Mouse (Mus musculus) MEL (cell line): ENCODE measurements around the gene Neurl4. TPM values are rescaled to one million over a fixed set of nuclear protein-coding genes. Genes with fewer than 3 reads are reported as not detected.

Source experiments
- DNase-seq: peaks from one replicate; pipeline ENCODE4 v3.0.0; 2011; ENCODE audit warnings: low read depth, low spot score
- H3K27ac ChIP-seq: 2 replicates; pipeline ENCODE4 v1.5.1; 2012; ENCODE audit warnings: low read depth, mild to moderate bottlenecking, control low read depth, low read length, moderate library complexity; ENCODE audit not compliant: control insufficient read depth
- H3K27me3 ChIP-seq, 2 experiments: fragments of 150-350 bp in 1 of 2; sonication (generic) in 1 of 2; 2 replicates each; pipeline ENCODE4 v1.6.1; 2012; ENCODE audit warnings: low read length in 2 of 2, mild to moderate bottlenecking in 2 of 2, improper control_type of control experiment in 1 of 2, moderate library complexity in 1 of 2; ENCODE audit not compliant: insufficient read depth in 2 of 2, control insufficient read depth in 1 of 2
- H3K36me3 ChIP-seq, 2 experiments: 2 replicates each; pipeline ENCODE4 v1.6.1; 2012 to 2014; ENCODE audit warnings: low read length in 2 of 2, improper control_type of control experiment in 1 of 2, inconsistent platforms in 1 of 2, mild to moderate bottlenecking in 1 of 2; ENCODE audit not compliant: insufficient read depth in 2 of 2, control insufficient read depth in 1 of 2
- H3K4me1 ChIP-seq, 2 experiments: fragments of 150-350 bp in 1 of 2; sonication (generic) in 1 of 2; 2 replicates each; pipeline ENCODE4 v1.6.1; 2012; ENCODE audit warnings: low read length in 2 of 2, improper control_type of control experiment in 1 of 2, mild to moderate bottlenecking in 1 of 2; ENCODE audit not compliant: insufficient read depth in 2 of 2, control insufficient read depth in 1 of 2
- H3K4me3 ChIP-seq, 2 experiments: fragments of 150-350 bp in 1 of 2; sonication (generic) in 1 of 2; 2 replicates each; pipeline ENCODE4 v1.5.1; 2012; ENCODE audit warnings: low read depth in 2 of 2, low read length in 2 of 2, mild to moderate bottlenecking in 2 of 2, moderate library complexity in 2 of 2, control low read depth in 1 of 2, improper control_type of control experiment in 1 of 2; ENCODE audit not compliant: control insufficient read depth in 1 of 2, insufficient read depth in 1 of 2
- H3K79me2 ChIP-seq: 2 replicates; pipeline ENCODE4 v1.6.1; 2012; ENCODE audit warnings: mild to moderate bottlenecking, low read length, moderate library complexity; ENCODE audit not compliant: control insufficient read depth, poor library complexity, insufficient read depth
- H3K9ac ChIP-seq: 2 replicates; pipeline ENCODE4 v1.6.1; 2012; ENCODE audit warnings: low read depth, mild to moderate bottlenecking, control low read depth, low read length, moderate library complexity; ENCODE audit not compliant: control insufficient read depth, poor library complexity, severe bottlenecking
- H3K9me3 ChIP-seq: fragments of 150-350 bp; sonication (generic); replicated peaks from 2 replicates; pipeline ENCODE4 v1.6.1; 2012; ENCODE audit warnings: mild to moderate bottlenecking, low read length, improper control_type of control experiment, moderate library complexity; ENCODE audit not compliant: insufficient read depth
- BHLHE40 ChIP-seq: IDR thresholded peaks from 2 replicates; pipeline ENCODE4 v1.6.1; 2012; ENCODE audit warnings: low read depth, mild to moderate bottlenecking, inconsistent platforms, low read length, improper control_type of control experiment, borderline replicate concordance
- CHD1 ChIP-seq: IDR thresholded peaks from 2 replicates; pipeline ENCODE4 v1.6.1; 2012; ENCODE audit warnings: low read depth, mild to moderate bottlenecking, inconsistent platforms, low read length, improper control_type of control experiment
- CHD2 ChIP-seq: IDR thresholded peaks from 2 replicates; pipeline ENCODE4 v1.6.1; 2011; ENCODE audit warnings: low read length, improper control_type of control experiment
- CTCF ChIP-seq, 3 experiments: IDR thresholded peaks in 2 of 3; conservative IDR thresholded peaks in 1 of 3; 2 replicates each; pipeline ENCODE4 v1.5.1; 2011 to 2012; ENCODE audit warnings: low read length in 3 of 3, low read depth in 2 of 3, mild to moderate bottlenecking in 2 of 3, improper control_type of control experiment in 1 of 3, inconsistent platforms in 1 of 3, mixed read lengths in 1 of 3, moderate library complexity in 1 of 3; ENCODE audit not compliant: control insufficient read depth in 1 of 3, insufficient read depth in 1 of 3, poor library complexity in 1 of 3, severe bottlenecking in 1 of 3
- E2F4 ChIP-seq: IDR thresholded peaks from 2 replicates; pipeline ENCODE4 v1.6.1; 2011; ENCODE audit warnings: low read depth, low read length, improper control_type of control experiment, borderline replicate concordance
- ELF1 ChIP-seq: IDR thresholded peaks from 2 replicates; pipeline ENCODE4 v1.6.1; 2014; ENCODE audit warnings: low read depth, mild to moderate bottlenecking, inconsistent platforms, low read length, improper control_type of control experiment, moderate library complexity
- EP300 ChIP-seq, 2 experiments: IDR thresholded peaks; 2 replicates each; pipeline ENCODE4 v1.6.1; 2011; ENCODE audit warnings: improper control_type of control experiment in 2 of 2, low read length in 2 of 2, low read depth in 1 of 2, mild to moderate bottlenecking in 1 of 2
- ETS1 ChIP-seq: IDR thresholded peaks from 2 replicates; pipeline ENCODE4 v1.6.1; 2012; ENCODE audit warnings: low read depth, mild to moderate bottlenecking, inconsistent platforms, low read length, improper control_type of control experiment, moderate library complexity
- GABPA ChIP-seq: IDR thresholded peaks from 2 replicates; pipeline ENCODE4 v1.6.1; 2012; ENCODE audit warnings: low read depth, mild to moderate bottlenecking, inconsistent platforms, low read length, improper control_type of control experiment, moderate library complexity
- GATA1 ChIP-seq: IDR thresholded peaks from 2 replicates; pipeline ENCODE4 v1.6.1; 2011; ENCODE audit warnings: low read depth, low read length, improper control_type of control experiment
- HCFC1 ChIP-seq: IDR thresholded peaks from 2 replicates; pipeline ENCODE4 v1.6.1; 2012; ENCODE audit warnings: low read depth, mild to moderate bottlenecking, inconsistent platforms, low read length, improper control_type of control experiment, moderate library complexity
- JUND ChIP-seq: IDR thresholded peaks from 2 replicates; pipeline ENCODE4 v1.6.1; 2011; ENCODE audit warnings: low read depth, mild to moderate bottlenecking, improper control_type of control experiment, low read length
- KAT2A ChIP-seq: conservative IDR thresholded peaks from 2 replicates; pipeline ENCODE4 v1.6.1; 2012; ENCODE audit warnings: low read depth, low read length, improper control_type of control experiment, inconsistent platforms
- MAFK ChIP-seq: IDR thresholded peaks from 2 replicates; pipeline ENCODE4 v1.6.1; 2011; ENCODE audit warnings: low read depth, mild to moderate bottlenecking, low read length, improper control_type of control experiment, borderline replicate concordance
- MAX ChIP-seq: IDR thresholded peaks from 2 replicates; pipeline ENCODE4 v1.6.1; 2011; ENCODE audit warnings: low read length, improper control_type of control experiment
- MAZ ChIP-seq: IDR thresholded peaks from 2 replicates; pipeline ENCODE4 v1.6.1; 2012; ENCODE audit warnings: low read depth, mild to moderate bottlenecking, inconsistent platforms, low read length, improper control_type of control experiment
- MEF2A ChIP-seq: IDR thresholded peaks from 2 replicates; pipeline ENCODE4 v1.6.1; 2014; ENCODE audit warnings: low read depth, mild to moderate bottlenecking, inconsistent platforms, low read length, improper control_type of control experiment; ENCODE audit not compliant: poor library complexity, insufficient replicate concordance, severe bottlenecking; ENCODE audit errors: extremely low read depth
- MXI1 ChIP-seq: IDR thresholded peaks from 2 replicates; pipeline ENCODE4 v1.6.1; 2011; ENCODE audit warnings: mild to moderate bottlenecking, low read depth, low read length, improper control_type of control experiment
- MYB ChIP-seq: IDR thresholded peaks from 2 replicates; pipeline ENCODE4 v1.6.1; 2011; ENCODE audit warnings: mild to moderate bottlenecking, low read depth, low read length, improper control_type of control experiment
- MYC ChIP-seq: IDR thresholded peaks from 2 replicates; pipeline ENCODE4 v1.6.1; 2011; ENCODE audit warnings: low read depth, mild to moderate bottlenecking, low read length, improper control_type of control experiment, moderate library complexity
- NELFE ChIP-seq: IDR thresholded peaks from 2 replicates; pipeline ENCODE4 v1.6.1; 2011; ENCODE audit warnings: low read depth, low read length, improper control_type of control experiment
- NRF1 ChIP-seq: IDR thresholded peaks from 2 replicates; pipeline ENCODE4 v1.6.1; 2014; ENCODE audit warnings: low read depth, mild to moderate bottlenecking, inconsistent platforms, low read length, improper control_type of control experiment, moderate library complexity; ENCODE audit not compliant: poor library complexity, insufficient read depth, severe bottlenecking
- POLR2A ChIP-seq, 2 experiments: IDR thresholded peaks; 2 replicates each; pipeline ENCODE4 v1.6.1; 2011 to 2012; ENCODE audit warnings: low read length in 2 of 2, mild to moderate bottlenecking in 2 of 2, control low read depth in 1 of 2, improper control_type of control experiment in 1 of 2, low read depth in 1 of 2, moderate library complexity in 1 of 2; ENCODE audit not compliant: control insufficient read depth in 1 of 2, insufficient read depth in 1 of 2, poor library complexity in 1 of 2
- POLR2AphosphoS2 ChIP-seq: IDR thresholded peaks from 2 replicates; pipeline ENCODE4 v1.6.1; 2011; ENCODE audit warnings: low read length, improper control_type of control experiment
- POLR2AphosphoS5 ChIP-seq: IDR thresholded peaks from 2 replicates; pipeline ENCODE4 v1.6.1; 2012; ENCODE audit warnings: low read depth, borderline replicate concordance, mild to moderate bottlenecking, inconsistent platforms, low read length, moderate library complexity, mixed read lengths
- RAD21 ChIP-seq: IDR thresholded peaks from 2 replicates; pipeline ENCODE4 v1.6.1; 2011; ENCODE audit warnings: mild to moderate bottlenecking, low read depth, low read length, improper control_type of control experiment
- SIN3A ChIP-seq: IDR thresholded peaks from 2 replicates; pipeline ENCODE4 v1.6.1; 2012; ENCODE audit warnings: low read length, improper control_type of control experiment, inconsistent platforms
- SMC3 ChIP-seq: IDR thresholded peaks from 2 replicates; pipeline ENCODE4 v1.6.1; 2011; ENCODE audit warnings: low read depth, low read length, improper control_type of control experiment
- TAL1 ChIP-seq: IDR thresholded peaks from 2 replicates; pipeline ENCODE4 v1.6.1; 2012; ENCODE audit warnings: mild to moderate bottlenecking, inconsistent platforms, low read length, moderate library complexity, mixed read lengths
- TBP ChIP-seq: IDR thresholded peaks from 2 replicates; pipeline ENCODE4 v1.8.0; 2011; ENCODE audit warnings: low read depth, low read length, improper control_type of control experiment
- TCF12 ChIP-seq: IDR thresholded peaks from 2 replicates; pipeline ENCODE4 v1.6.1; 2014; ENCODE audit warnings: low read depth, mild to moderate bottlenecking, inconsistent platforms, low read length, improper control_type of control experiment, moderate library complexity
- UBTF ChIP-seq: IDR thresholded peaks from 2 replicates; pipeline ENCODE4 v1.6.1; 2012; ENCODE audit warnings: low read depth, mild to moderate bottlenecking, inconsistent platforms, low read length, improper control_type of control experiment, moderate library complexity, borderline replicate concordance; ENCODE audit not compliant: insufficient read depth
- USF1 ChIP-seq: IDR thresholded peaks from 2 replicates; pipeline ENCODE4 v1.6.1; 2014; ENCODE audit warnings: low read depth, mild to moderate bottlenecking, inconsistent platforms, low read length, improper control_type of control experiment, moderate library complexity
- USF2 ChIP-seq, 2 experiments: IDR thresholded peaks; 2 replicates each; pipeline ENCODE4 v1.6.1; 2011 to 2012; ENCODE audit warnings: improper control_type of control experiment in 2 of 2, low read length in 2 of 2, borderline replicate concordance in 1 of 2, inconsistent platforms in 1 of 2, low read depth in 1 of 2, mild to moderate bottlenecking in 1 of 2; ENCODE audit not compliant: insufficient read depth in 1 of 2
- ZC3H11A ChIP-seq: IDR thresholded peaks from 2 replicates; pipeline ENCODE4 v1.6.1; 2012; ENCODE audit warnings: low read depth, mild to moderate bottlenecking, inconsistent platforms, low read length, improper control_type of control experiment
- ZKSCAN1 ChIP-seq: IDR thresholded peaks from 2 replicates; pipeline ENCODE4 v1.6.1; 2012; ENCODE audit warnings: low read depth, mild to moderate bottlenecking, inconsistent platforms, low read length, improper control_type of control experiment, moderate library complexity
- ZMIZ1 ChIP-seq: IDR thresholded peaks from 2 replicates; pipeline ENCODE4 v1.6.1; 2012; ENCODE audit warnings: low read depth, mild to moderate bottlenecking, inconsistent platforms, low read length, improper control_type of control experiment, moderate library complexity
- ZNF384 ChIP-seq: IDR thresholded peaks from 2 replicates; pipeline ENCODE4 v1.6.1; 2012; ENCODE audit warnings: low read depth, mild to moderate bottlenecking, inconsistent platforms, low read length, improper control_type of control experiment
- polyA plus RNA-seq, 2 experiments: library from polyadenylated mRNA; stranded (reverse) in 1 of 2; unstranded in 1 of 2; fragments of >175 nt in 1 of 2; fragments of >200 nt in 1 of 2; gene quantifications; 2 replicates each; pipeline versions ENCODE4 v1.2.1 to v1.2.4; 2012; ENCODE audit warnings: low replicate concordance in 2 of 2, low read depth in 1 of 2; ENCODE audit not compliant: insufficient read length in 2 of 2, insufficient read depth in 1 of 2, missing spikeins in 1 of 2
- total RNA-seq: library from RNA; depleted of rRNA; stranded (reverse); fragments of 300-350 nt; gene quantifications from 2 replicates; pipeline ENCODE4 v1.2.3, GENCODE M21; 2012

The Neurl4 gene
- total and polyA plus RNA-seq, 3 experiments, result 50.9 to 58.0 TPM; not detected in 1

GRCm38 (mm10) chr11:69853994-69854393 lies 46.9 kb upstream of the Neurl4 start:
- peaks cover 7 to 21% of the 10 kb centered on the region in 2 experiments; a peak in 3 of 4 replicates for H3K4me1 ChIP-seq
- peaks cover 0 to 12% of the 10 kb centered on the region in 2 experiments; a peak in 2 of 4 replicates for H3K36me3 ChIP-seq
- no peaks in the 10 kb centered on the region for H3K79me2 ChIP-seq
- peak overlapping the region; percentile 75 for H3K27ac ChIP-seq
- peak overlapping the region; percentile 38 for H3K9ac ChIP-seq
- H3K4me3 ChIP-seq, result peak overlapping the region; percentile 21 to 42
- H3K9me3 ChIP-seq, result no peaks in the 10 kb centered on the region
- DNase-seq, result peak; percentile 98
- no peaks in the 10 kb centered on the region for H3K27me3 ChIP-seq
- TF ChIP-seq ZMIZ1 (peak; percentile 75), GABPA (no peak), MEF2A (no peak), KAT2A (no peak), TCF12 (peak; percentile 99), ZNF384 (no peak), USF1 (peak; percentile 100), ZC3H11A (no peak), POLR2AphosphoS5 (no peak), BHLHE40 (peak; percentile 94), JUND (no peak), MYB (no peak), NELFE (peak; percentile 83), ZKSCAN1 (no peak), UBTF (no peak), E2F4 (no peak), MXI1 (peak; percentile 83), GATA1 (peak; percentile 98), RAD21 (no peak), POLR2AphosphoS2 (peak; percentile 96), POLR2A (IDR thresholded peaks at IDR 0.05; ENCODE audit: control insufficient read depth in 1 of 2, insufficient read depth in 1 of 2, low read depth in 1 of 2, low read length in 2 of 2, poor library complexity in 1 of 2) (peak; percentile 41 to 86; a peak in 2 of 4 replicates), NRF1 (no peak), ELF1 (no peak), TBP (peak; percentile 79; the same call in 1 of the 2 replicates), ETS1 (peak; percentile 87), CHD1 (no peak), HCFC1 (peak; percentile 73), TAL1 (peak; percentile 98), MAZ (no peak), SMC3 (no peak), SIN3A (peak; percentile 78), CTCF (IDR thresholded peaks at IDR 0.05 in 2 of 3, conservative IDR thresholded peaks at IDR 0.05 in 1 of 3; ENCODE audit: control insufficient read depth in 1 of 3, insufficient read depth in 1 of 3, low read depth in 2 of 3, low read length in 3 of 3, poor library complexity in 1 of 3, severe bottlenecking in 1 of 3) (no peak), EP300 (IDR thresholded peaks at IDR 0.05; ENCODE audit: low read depth in 1 of 2, low read length in 2 of 2) (peak; percentile 82 to 95), MAX (peak; percentile 100), MYC (0 out of 2 replicates have a peak, but pooled peaks have one; percentile 85), MAFK (no peak), CHD2 (no peak), USF2 (IDR thresholded peaks at IDR 0.05; ENCODE audit: borderline replicate concordance in 1 of 2, insufficient read depth in 1 of 2, low read depth in 1 of 2, low read length in 2 of 2) (peak; percentile 98 to 99)
